Mouse (Mus musculus) erythroblast, embryonic 14.5 days (primary cell): ENCODE results near the gene Pnmal1.

Experiments
- GATA1 ChIP-seq: IDR thresholded peaks from 2 replicates; pipeline ENCODE4 v1.6.1; 2012; ENCODE audit warnings: low read length, inconsistent platforms, mixed read lengths
- TAL1 ChIP-seq: IDR thresholded peaks from 3 replicates; pipeline ENCODE4 v1.6.1; 2012; ENCODE audit warnings: low read length, inconsistent platforms, mixed read lengths

DNA sequence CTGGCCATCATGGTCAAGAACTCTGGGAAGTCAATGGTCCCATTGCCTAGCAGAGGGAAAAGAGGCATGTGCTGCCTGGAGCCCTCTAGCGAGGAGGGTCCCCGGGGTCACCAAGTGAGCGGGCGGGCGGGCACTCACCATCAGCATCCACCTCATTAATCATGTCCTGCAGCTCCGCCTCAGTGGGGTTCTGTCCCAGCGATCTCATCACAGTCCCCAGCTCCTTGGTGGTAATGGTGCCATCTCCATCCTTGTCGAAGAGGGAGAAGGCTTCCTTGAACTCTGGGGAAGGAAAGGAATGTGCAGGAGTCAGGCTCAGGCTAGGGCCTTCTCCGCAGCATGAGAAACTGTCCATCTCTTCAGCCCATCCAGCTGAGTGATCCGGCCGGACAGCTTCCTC is 42.0 kb upstream of the Pnmal1 start:
- TF ChIP-seq GATA1 (no peak), TAL1 (no peak)
